Mouse (Mus musculus): ENCODE measurements around the gene Gcgr. TPM values are rescaled to one million over a fixed set of nuclear protein-coding genes. Genes with fewer than 3 reads are reported as not detected.
A peak's percentile ranks its signal among the peaks of the same experiment; 100 is the strongest.
"Not testable (repeated sequence)": the region's sequence is repeated elsewhere in the genome, so short reads cannot be mapped to it uniquely, and the experiment has no call there.

Gene Gcgr
- polyA plus RNA-seq, 1 experiment: not detected

DNA sequence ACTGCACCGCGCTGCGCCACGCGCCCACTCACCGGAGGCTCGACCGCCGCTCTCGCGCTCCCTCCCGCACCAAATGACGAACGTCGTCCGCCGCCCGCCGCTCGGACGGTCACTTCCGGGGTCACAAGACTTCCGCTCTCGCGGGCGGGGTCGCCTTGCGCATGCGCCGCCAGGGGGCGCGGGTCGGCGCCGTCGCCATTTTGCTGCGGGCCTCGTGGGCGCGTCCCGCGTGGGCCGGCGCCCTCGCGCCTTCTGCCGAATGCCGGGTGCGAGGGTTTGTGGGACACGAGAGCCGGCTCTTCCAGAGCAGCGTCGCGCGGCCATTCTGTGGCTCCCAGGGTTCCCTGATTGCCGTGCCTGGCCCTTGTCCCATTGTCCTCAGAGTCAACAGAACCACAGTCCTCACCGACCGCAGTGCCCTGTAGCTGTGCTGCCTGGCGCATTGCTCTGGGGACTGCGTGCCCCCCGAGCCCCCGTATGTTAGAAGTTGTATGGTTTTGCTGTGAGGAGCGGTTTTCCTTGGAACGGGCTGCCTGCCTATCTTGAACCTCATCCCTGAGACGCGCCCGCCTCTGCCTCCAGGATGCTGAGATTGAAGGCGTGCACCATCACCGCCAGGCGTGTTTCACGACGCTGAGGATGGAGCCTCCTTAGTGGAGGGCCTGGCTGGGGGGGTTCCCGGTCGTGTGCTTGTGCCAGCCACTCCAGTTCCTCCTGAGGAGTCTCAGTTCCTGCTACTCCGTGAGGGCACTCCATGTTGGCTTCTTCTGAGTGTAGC is 51.2 kb downstream of the Gcgr start, which contains the start of gene Arhgdia:
Gene Arhgdia (minus strand): TSS at position 135 of the 778 bp plus-strand sequence.
- TF ChIP-seq POLR2A (IDR thresholded peaks at IDR 0.05; ENCODE audit: insufficient read depth, low read depth, low read length) (peak; percentile 96), CTCF (IDR thresholded peaks at IDR 0.05; ENCODE audit: insufficient read depth, low read depth, low read length) (0 out of 2 replicates have a peak, but pooled peaks have one; percentile 12)
- WGBS: 3% methylated on average over 73 of the region's 75 CpGs
- Histone ChIP-seq H3K4me3 (ENCODE audit: insufficient read depth, low read depth, low read length) (peak within 1 kb of the TSS; percentile 71), H3K4me1 (ENCODE audit: control insufficient read depth, insufficient read depth, low read length) (peaks cover 20% of the 10 kb centered on the region), H3K27ac (ENCODE audit: insufficient read depth, low read depth, low read length) (peak within 1 kb of the TSS; percentile 85)

DNA sequence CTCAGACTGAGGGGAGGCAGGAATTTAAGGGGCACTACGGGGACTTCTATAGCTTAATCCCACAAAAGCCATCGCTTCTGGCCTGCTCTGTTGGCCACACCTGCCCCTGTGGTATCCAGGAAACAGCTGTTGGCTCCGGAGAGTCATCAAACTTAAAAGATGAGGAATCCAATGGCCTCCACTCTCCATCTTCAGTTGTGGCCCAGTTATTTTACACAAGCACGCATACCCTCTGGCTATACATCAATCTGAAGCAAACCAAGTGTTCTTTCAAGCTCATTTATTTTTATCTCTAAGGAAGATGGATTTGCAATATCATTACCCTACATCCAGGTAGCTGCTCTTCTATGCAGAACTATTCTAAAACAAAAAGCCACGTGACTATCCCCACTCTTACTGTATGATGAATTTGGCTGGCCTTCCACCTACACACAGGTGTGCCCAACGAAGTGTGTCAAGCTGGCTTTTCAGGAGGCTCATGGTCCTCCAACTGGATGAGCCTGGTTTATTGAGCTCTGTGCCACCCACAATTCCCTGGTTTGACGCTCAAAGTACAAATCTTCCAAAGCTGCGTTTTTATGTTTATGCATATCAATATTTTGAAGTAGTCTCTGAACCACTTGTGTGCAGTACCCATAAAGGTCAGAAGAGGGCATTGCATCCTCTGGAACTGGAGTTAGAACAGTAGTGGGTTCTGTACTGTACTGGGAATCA is 51.9 kb downstream of the Gcgr start:
- H3K4me1 ChIP-seq (ENCODE audit: control insufficient read depth, insufficient read depth, low read length): peaks cover 20% of the 10 kb centered on the region
- 67% methylated on average over 8 of the region's 8 CpGs for WGBS
- peak overlapping the region; percentile 85 for H3K27ac ChIP-seq (ENCODE audit: insufficient read depth, low read depth, low read length)
- TF ChIP-seq CTCF (IDR thresholded peaks at IDR 0.05; ENCODE audit: insufficient read depth, low read depth, low read length): no peak
- TF ChIP-seq POLR2A (IDR thresholded peaks at IDR 0.05; ENCODE audit: insufficient read depth, low read depth, low read length): no peak
- peak overlapping the region; percentile 71 for H3K4me3 ChIP-seq (ENCODE audit: insufficient read depth, low read depth, low read length)

DNA sequence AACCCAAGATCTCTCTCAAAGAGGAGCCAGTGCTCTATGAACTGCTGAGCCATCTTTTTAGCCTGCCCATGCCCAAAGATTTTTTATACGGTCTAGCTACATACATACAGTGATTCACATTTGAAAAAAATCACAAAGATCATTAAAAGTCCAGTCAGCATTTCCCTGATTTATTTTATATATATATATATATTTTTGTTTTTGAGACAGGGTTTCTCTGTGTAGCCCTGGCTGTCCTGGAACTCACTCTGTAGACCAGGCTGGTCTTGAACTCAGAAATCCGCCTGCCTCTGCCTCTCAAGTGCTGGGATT is 52.4 kb downstream of the Gcgr start:
- WGBS: 97% methylated on average over 2 of the region's 2 CpGs
- H3K4me3 ChIP-seq (ENCODE audit: insufficient read depth, low read depth, low read length); H3K27ac ChIP-seq (ENCODE audit: insufficient read depth, low read depth, low read length): not testable (repeated sequence)
- H3K4me1 ChIP-seq (ENCODE audit: control insufficient read depth, insufficient read depth, low read length): peaks cover 20% of the 10 kb centered on the region

DNA sequence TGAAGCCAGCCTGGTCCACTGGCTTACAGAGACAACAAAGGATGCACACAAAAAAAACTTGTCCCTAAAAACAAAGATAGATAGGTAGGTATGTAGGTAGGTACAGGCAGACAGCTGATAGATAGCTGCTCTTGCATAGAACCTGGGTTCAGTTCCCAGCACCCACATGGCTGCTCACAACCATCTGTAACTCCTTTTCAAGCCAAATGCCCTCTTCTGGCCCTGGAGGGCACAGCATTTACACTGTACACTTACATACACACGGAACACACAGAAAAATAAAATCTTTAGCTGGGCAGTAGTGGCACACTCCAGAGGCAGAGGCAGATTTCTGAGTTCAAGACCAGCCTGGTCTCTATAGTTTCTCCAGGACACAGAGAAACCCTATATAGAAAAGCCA is 53.4 kb downstream of the Gcgr start:
- TF ChIP-seq POLR2A (IDR thresholded peaks at IDR 0.05; ENCODE audit: insufficient read depth, low read depth, low read length): no peak
- no peak for TF ChIP-seq CTCF (IDR thresholded peaks at IDR 0.05; ENCODE audit: insufficient read depth, low read depth, low read length)
- 96% methylated on average over 1 of the region's 1 CpGs for WGBS
- Histone ChIP-seq H3K27ac (ENCODE audit: insufficient read depth, low read depth, low read length) (no peak overlapping the region), H3K4me1 (ENCODE audit: control insufficient read depth, insufficient read depth, low read length) (peaks cover 20% of the 10 kb centered on the region), H3K4me3 (ENCODE audit: insufficient read depth, low read depth, low read length) (no peak overlapping the region)

DNA sequence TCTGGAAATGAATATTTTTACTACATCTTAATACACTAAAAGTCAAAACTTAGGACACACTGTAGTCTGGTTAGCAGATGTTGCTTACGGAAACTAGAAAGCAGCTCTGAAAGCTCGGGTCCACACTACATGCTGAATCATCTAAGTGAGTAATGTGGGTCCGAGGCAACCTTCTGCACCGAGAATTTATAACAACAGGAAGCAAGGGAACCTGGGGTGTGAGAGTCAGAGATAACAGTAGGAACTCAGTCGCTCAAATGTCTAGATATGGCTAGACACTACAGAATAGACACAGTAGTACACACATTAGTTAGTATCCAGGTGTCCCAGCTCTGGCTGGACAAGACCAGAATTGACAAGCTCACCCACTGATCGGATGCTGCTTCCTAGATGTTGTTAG is 58.0 kb downstream of the Gcgr start:
- TF ChIP-seq CTCF (IDR thresholded peaks at IDR 0.05; ENCODE audit: insufficient read depth, low read depth, low read length) (no peak), POLR2A (IDR thresholded peaks at IDR 0.05; ENCODE audit: insufficient read depth, low read depth, low read length) (no peak)
- no peaks in the 10 kb centered on the region for H3K4me1 ChIP-seq (ENCODE audit: control insufficient read depth, insufficient read depth, low read length)
- H3K4me3 ChIP-seq (ENCODE audit: insufficient read depth, low read depth, low read length): no peak overlapping the region
- 85% methylated on average over 6 of the region's 6 CpGs for WGBS
- H3K27ac ChIP-seq (ENCODE audit: insufficient read depth, low read depth, low read length): no peak overlapping the region

Other genes with a start within 250 kb of the Gcgr start
- 702 and 785 TPM in 2 replicates for gene Actg1, start 182.2 kb upstream of the Gcgr start, polyA plus RNA-seq (2012; ENCODE audit: insufficient read depth, insufficient read length, low replicate concordance, missing spikeins)
- gene Fscn2, start 169.2 kb upstream of the Gcgr start, polyA plus RNA-seq (2012; ENCODE audit: insufficient read depth, insufficient read length, low replicate concordance, missing spikeins): not detected in 2 replicates
- not detected in 2 replicates for gene Faap100, start 151.9 kb upstream of the Gcgr start, polyA plus RNA-seq (2012; ENCODE audit: insufficient read depth, insufficient read length, low replicate concordance, missing spikeins)
- not detected in 2 replicates for gene Nploc4, start 93.0 kb upstream of the Gcgr start, polyA plus RNA-seq (2012; ENCODE audit: insufficient read depth, insufficient read length, low replicate concordance, missing spikeins)
- not detected in 2 replicates for gene Tspan10, start 88.1 kb upstream of the Gcgr start, polyA plus RNA-seq (2012; ENCODE audit: insufficient read depth, insufficient read length, low replicate concordance, missing spikeins)
- not detected in 2 replicates for gene Pde6g, start 77.2 kb upstream of the Gcgr start, polyA plus RNA-seq (2012; ENCODE audit: insufficient read depth, insufficient read length, low replicate concordance, missing spikeins)
- not detected in 2 replicates for gene Oxld1, start 72.6 kb upstream of the Gcgr start, polyA plus RNA-seq (2012; ENCODE audit: insufficient read depth, insufficient read length, low replicate concordance, missing spikeins)
- gene Ccdc137, start 72.6 kb upstream of the Gcgr start, polyA plus RNA-seq (2012; ENCODE audit: insufficient read depth, insufficient read length, low replicate concordance, missing spikeins): not detected in 2 replicates
- not detected in 2 replicates for gene Arl16, start 63.1 kb upstream of the Gcgr start, polyA plus RNA-seq (2012; ENCODE audit: insufficient read depth, insufficient read length, low replicate concordance, missing spikeins)
- not detected in 2 replicates for gene Mrpl12, start 46.1 kb upstream of the Gcgr start, polyA plus RNA-seq (2012; ENCODE audit: insufficient read depth, insufficient read length, low replicate concordance, missing spikeins)
- not detected in 2 replicates for gene Slc25a10, start 38.9 kb upstream of the Gcgr start, polyA plus RNA-seq (2012; ENCODE audit: insufficient read depth, insufficient read length, low replicate concordance, missing spikeins)
- not detected in 2 replicates for gene Mcrip1, start 19.0 kb downstream of the Gcgr start, polyA plus RNA-seq (2012; ENCODE audit: insufficient read depth, insufficient read length, low replicate concordance, missing spikeins)
- not detected in 2 replicates for gene Ppp1r27, start 20.4 kb downstream of the Gcgr start, polyA plus RNA-seq (2012; ENCODE audit: insufficient read depth, insufficient read length, low replicate concordance, missing spikeins)
- gene P4hb, start 42.6 kb downstream of the Gcgr start, polyA plus RNA-seq (2012; ENCODE audit: insufficient read depth, insufficient read length, low replicate concordance, missing spikeins): 309 TPM in 1 of 2 replicates, not detected in the other
- 143 TPM in 1 of 2 replicates, not detected in the other for gene Arhgdia, start 50.9 kb downstream of the Gcgr start, polyA plus RNA-seq (2012; ENCODE audit: insufficient read depth, insufficient read length, low replicate concordance, missing spikeins)
- not detected in 2 replicates for gene Alyref, start 67.7 kb downstream of the Gcgr start, polyA plus RNA-seq (2012; ENCODE audit: insufficient read depth, insufficient read length, low replicate concordance, missing spikeins)
- not detected in 2 replicates for gene Anapc11, start 67.7 kb downstream of the Gcgr start, polyA plus RNA-seq (2012; ENCODE audit: insufficient read depth, insufficient read length, low replicate concordance, missing spikeins)
- not detected in 2 replicates for gene Npb, start 77.8 kb downstream of the Gcgr start, polyA plus RNA-seq (2012; ENCODE audit: insufficient read depth, insufficient read length, low replicate concordance, missing spikeins)
- not detected in 2 replicates for gene Pcyt2, start 87.2 kb downstream of the Gcgr start, polyA plus RNA-seq (2012; ENCODE audit: insufficient read depth, insufficient read length, low replicate concordance, missing spikeins)
- not detected in 2 replicates for gene Sirt7, start 94.5 kb downstream of the Gcgr start, polyA plus RNA-seq (2012; ENCODE audit: insufficient read depth, insufficient read length, low replicate concordance, missing spikeins)
- gene Mafg, start 102.9 kb downstream of the Gcgr start, polyA plus RNA-seq (2012; ENCODE audit: insufficient read depth, insufficient read length, low replicate concordance, missing spikeins): 234 TPM in 1 of 2 replicates, not detected in the other
- not detected in 2 replicates for gene Pycr1, start 113.1 kb downstream of the Gcgr start, polyA plus RNA-seq (2012; ENCODE audit: insufficient read depth, insufficient read length, low replicate concordance, missing spikeins)
- not detected in 2 replicates for gene Myadml2, start 117.5 kb downstream of the Gcgr start, polyA plus RNA-seq (2012; ENCODE audit: insufficient read depth, insufficient read length, low replicate concordance, missing spikeins)
- not detected in 2 replicates for gene Notum, start 130.5 kb downstream of the Gcgr start, polyA plus RNA-seq (2012; ENCODE audit: insufficient read depth, insufficient read length, low replicate concordance, missing spikeins)
- gene Aspscr1, start 142.3 kb downstream of the Gcgr start, polyA plus RNA-seq (2012; ENCODE audit: insufficient read depth, insufficient read length, low replicate concordance, missing spikeins): not detected in 2 replicates
- gene Cenpx, start 183.0 kb downstream of the Gcgr start, polyA plus RNA-seq (2012; ENCODE audit: insufficient read depth, insufficient read length, low replicate concordance, missing spikeins): not detected in 2 replicates
- gene Lrrc45, start 183.2 kb downstream of the Gcgr start, polyA plus RNA-seq (2012; ENCODE audit: insufficient read depth, insufficient read length, low replicate concordance, missing spikeins): not detected in 2 replicates
- not detected in 2 replicates for gene Rac3, start 190.8 kb downstream of the Gcgr start, polyA plus RNA-seq (2012; ENCODE audit: insufficient read depth, insufficient read length, low replicate concordance, missing spikeins)
- not detected in 2 replicates for gene Dcxr, start 196.6 kb downstream of the Gcgr start, polyA plus RNA-seq (2012; ENCODE audit: insufficient read depth, insufficient read length, low replicate concordance, missing spikeins)
- gene Cbr2, start 201.4 kb downstream of the Gcgr start, polyA plus RNA-seq (2012; ENCODE audit: insufficient read depth, insufficient read length, low replicate concordance, missing spikeins): not detected in 2 replicates
- not detected in 2 replicates for gene Hmga1b, start 232.1 kb downstream of the Gcgr start, polyA plus RNA-seq (2012; ENCODE audit: insufficient read depth, insufficient read length, low replicate concordance, missing spikeins)

Measured in olfactory bulb, adult 2 months (tissue).